Mouse (Mus musculus) cerebellum, adult 11-12 months (tissue): ENCODE results near the gene Synrg.

Source experiments
- DNase-seq: peaks from one replicate; pipeline ENCODE4 v3.0.0; 2022

Synrg gene

GRCm38 (mm10) chr11:84080327-84080726 lies 116.1 kb downstream of the Synrg start:
- DNase-seq, result no peak

- no peak for DNase-seq
These were observed 117.7 kb downstream of the Synrg start for GRCm38 (mm10) chr11:84081901-84082300.

- DNase-seq, result no peak
These were observed 126.3 kb downstream of the Synrg start for GRCm38 (mm10) chr11:84090572-84090971.
